Mouse (Mus musculus) 416B (cell line): Measurements from ENCODE around the gene Kcnd3.

ENCODE experiments used
- DNase-seq: peaks from one replicate; pipeline ENCODE4 v3.0.0; 2011; ENCODE audit warnings: low read depth

Kcnd3 gene

DNA sequence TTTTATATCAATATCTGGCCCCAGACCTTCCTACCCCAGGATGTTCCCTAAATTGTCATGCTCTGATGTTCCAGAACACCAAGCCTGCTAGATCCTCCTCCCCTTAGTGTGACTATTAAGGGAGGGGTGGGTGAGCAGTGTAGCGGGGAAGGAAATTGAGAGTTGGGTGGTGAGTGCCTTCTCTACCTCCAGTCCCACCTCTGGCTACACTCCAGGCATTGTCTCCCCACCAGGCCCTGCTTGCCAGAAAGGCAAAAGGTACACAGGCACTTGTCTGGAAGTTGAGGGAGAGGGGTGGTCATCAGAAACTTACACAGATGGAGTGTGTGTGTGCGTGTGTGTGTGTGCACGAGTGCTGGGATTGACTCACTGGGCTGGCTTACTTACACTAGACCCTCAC lies 270.4 kb downstream of the Kcnd3 start:
- no peak for DNase-seq
